Mouse (Mus musculus) heart, embryonic 12.5 days (tissue): ENCODE data around the gene Kncn. TPM values are rescaled to one million over a fixed set of nuclear protein-coding genes. Genes with fewer than 3 reads are reported as not detected.
A peak's percentile ranks its signal among the peaks of the same experiment; 100 is the strongest.

Source experiments
- ATAC-seq: fragments of 200-750 bp; cut with Nextera tagmentation; 2 replicates; pipeline ENCODE4 v1.8.0; 2017; ENCODE audit warnings: moderate TSS enrichment, moderate library complexity; ENCODE audit not compliant: insufficient number of reproducible peaks, low FRiP score
- H3K27ac ChIP-seq: fragments of 300-500 bp; sonication (generic); 2 replicates; pipeline ENCODE4 v1.5.1; 2016; ENCODE audit warnings: mild to moderate bottlenecking, moderate library complexity; ENCODE audit not compliant: poor library complexity, severe bottlenecking
- H3K27me3 ChIP-seq: fragments of 300-500 bp; sonication (generic); replicated peaks from 2 replicates; pipeline ENCODE4 v1.6.1; 2016; ENCODE audit warnings: mild to moderate bottlenecking, moderate library complexity
- H3K36me3 ChIP-seq: fragments of 300-500 bp; sonication (generic); 2 replicates; pipeline ENCODE4 v1.6.1; 2016; ENCODE audit warnings: mild to moderate bottlenecking, moderate library complexity
- H3K4me1 ChIP-seq: fragments of 300-500 bp; sonication (generic); replicated peaks from 2 replicates; pipeline ENCODE4 v1.6.1; 2016; ENCODE audit warnings: mild to moderate bottlenecking
- H3K4me2 ChIP-seq: fragments of 300-500 bp; sonication (generic); 2 replicates; pipeline ENCODE4 v1.6.1; 2016; ENCODE audit warnings: mild to moderate bottlenecking, moderate library complexity
- H3K4me3 ChIP-seq: fragments of 300-500 bp; sonication (generic); 2 replicates; pipeline ENCODE4 v1.5.1; 2016; ENCODE audit warnings: mild to moderate bottlenecking
- H3K9ac ChIP-seq: fragments of 300-500 bp; sonication (generic); 2 replicates; pipeline ENCODE4 v1.6.1; 2016; ENCODE audit warnings: mild to moderate bottlenecking, moderate library complexity
- H3K9me3 ChIP-seq: fragments of 300-500 bp; sonication (generic); replicated peaks from 2 replicates; pipeline ENCODE4 v1.6.1; 2016; ENCODE audit warnings: mild to moderate bottlenecking, moderate library complexity
- WGBS: fragments of 180-500 bp; shearing (Covaris S2); methylation state at CpG from one replicate; pipeline ENCODE4 v1.1.7; 2016; 5-methylcytosine and 5-hydroxymethylcytosine counted together
- polyA plus RNA-seq: library from polyadenylated mRNA; unstranded; fragments of >200 nt; fragmentation: Nextera tagmentation; extraction: Ambion mirVana; gene quantifications from 2 replicates; pipeline ENCODE4 v1.2.1, GENCODE M21; 2016

Kncn gene
- polyA plus RNA-seq, 1 experiment from 2014 or later = not detected

DNA sequence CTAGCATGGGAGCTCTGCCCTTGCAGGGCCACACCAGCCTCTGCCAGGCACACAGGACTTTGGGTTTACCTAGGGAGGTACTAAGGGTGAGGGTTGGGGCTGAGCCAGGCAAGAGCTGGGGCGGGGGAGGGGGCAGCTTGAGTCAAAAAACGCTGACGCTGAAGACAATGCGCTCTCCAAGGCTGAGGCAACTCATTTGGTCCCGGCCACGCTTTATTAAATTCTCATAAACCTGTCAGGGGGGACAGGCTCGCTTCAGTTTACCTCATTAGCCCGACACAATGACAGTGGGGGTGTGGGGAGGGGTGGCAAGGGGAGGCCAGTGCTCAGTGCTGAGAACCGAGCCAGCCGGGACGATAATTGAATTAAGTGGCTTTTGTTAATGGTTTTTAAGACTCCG is 20.2 kb downstream of the Kncn start:
- WGBS = 13% methylated on average over 12 of the region's 12 CpGs
- Histone ChIP-seq H3K9me3 (no peaks in the 10 kb centered on the region), H3K27me3 (peaks cover 96% of the 10 kb centered on the region), H3K9ac (no peak overlapping the region), H3K4me3 (no peak overlapping the region), H3K27ac (no peak overlapping the region), H3K36me3 (no peaks in the 10 kb centered on the region), H3K4me1 (0 out of 2 replicates have a peak, but pooled peaks cover 2% of the 10 kb centered on the region), H3K4me2 (no peak overlapping the region)
- no peak for ATAC-seq

DNA sequence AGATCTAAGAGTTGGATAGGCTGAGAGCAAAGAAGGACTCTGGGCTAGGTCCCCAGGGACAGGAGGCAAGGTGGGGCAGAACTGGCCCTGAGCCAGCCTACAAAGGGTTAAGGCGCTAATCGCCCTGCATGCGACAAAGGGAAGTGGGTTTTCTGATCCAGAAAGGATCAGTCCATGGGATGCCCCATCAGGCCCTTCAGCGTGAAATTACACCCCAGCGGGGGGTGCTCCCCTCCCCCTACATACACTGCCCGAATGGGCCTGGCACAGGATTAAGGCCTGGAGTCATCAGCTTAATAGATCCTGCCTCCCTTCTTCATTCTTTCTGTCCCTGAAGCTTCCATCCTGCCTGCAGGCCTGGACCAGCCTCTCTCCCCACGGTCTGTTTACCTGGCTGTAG is 21.5 kb downstream of the Kncn start:
- H3K4me1 ChIP-seq = 0 out of 2 replicates have a peak, but pooled peaks cover 2% of the 10 kb centered on the region
- H3K4me3 ChIP-seq = no peak overlapping the region
- no peaks in the 10 kb centered on the region for H3K9me3 ChIP-seq
- H3K36me3 ChIP-seq = no peaks in the 10 kb centered on the region
- no peak for ATAC-seq
- H3K4me2 ChIP-seq = no peak overlapping the region
- peaks cover 87% of the 10 kb centered on the region for H3K27me3 ChIP-seq
- no peak overlapping the region for H3K9ac ChIP-seq
- no peak overlapping the region for H3K27ac ChIP-seq
- 10% methylated on average over 7 of the region's 7 CpGs for WGBS

DNA sequence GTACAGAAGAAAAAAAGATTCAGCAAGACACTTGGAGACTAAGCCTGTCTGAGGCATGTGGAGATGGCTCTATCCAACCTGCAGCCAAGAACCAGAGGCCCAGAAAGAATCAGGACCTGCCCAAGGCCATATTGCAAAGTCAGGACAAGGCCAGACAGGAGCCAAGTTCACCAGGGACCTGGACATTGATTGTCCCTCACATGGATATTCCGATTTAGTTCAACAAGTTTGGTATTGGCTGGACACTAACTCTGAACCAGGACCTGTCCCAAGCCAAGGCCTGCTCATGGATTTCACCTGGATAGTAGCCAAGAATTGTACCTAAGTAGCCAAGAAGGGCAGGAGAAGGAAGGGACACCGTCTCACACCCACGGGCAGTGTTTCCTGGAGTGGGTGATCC is 22.6 kb downstream of the Kncn start:
- WGBS = 76% methylated on average over 3 of the region's 3 CpGs
- Histone ChIP-seq H3K27ac (no peak overlapping the region), H3K9ac (no peak overlapping the region), H3K36me3 (no peaks in the 10 kb centered on the region), H3K4me3 (no peak overlapping the region), H3K9me3 (no peaks in the 10 kb centered on the region), H3K4me1 (0 out of 2 replicates have a peak, but pooled peaks cover 2% of the 10 kb centered on the region), H3K27me3 (peaks cover 88% of the 10 kb centered on the region), H3K4me2 (no peak overlapping the region)
- no peak for ATAC-seq

DNA sequence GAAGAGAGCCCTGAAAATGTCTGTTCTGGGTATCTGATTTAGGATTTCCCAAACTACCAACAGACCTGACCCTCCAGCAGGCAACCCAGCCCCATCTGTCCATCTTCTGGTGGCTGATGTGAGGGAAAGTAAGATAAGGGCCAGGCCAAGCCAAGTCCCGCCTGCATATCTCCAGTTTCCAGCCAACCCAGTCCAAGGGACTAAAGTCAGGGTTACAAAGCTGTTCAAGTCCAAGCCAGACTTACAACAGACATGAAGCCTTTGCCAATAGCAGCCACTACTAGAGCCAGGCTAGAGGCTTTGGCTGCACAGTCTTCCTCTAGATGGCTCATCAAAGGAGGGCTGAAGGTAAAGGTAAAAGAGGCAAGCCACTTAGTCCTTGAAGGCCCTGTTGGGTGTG is 23.8 kb downstream of the Kncn start:
- Histone ChIP-seq H3K4me1 (0 out of 2 replicates have a peak, but pooled peaks cover 2% of the 10 kb centered on the region), H3K36me3 (no peaks in the 10 kb centered on the region), H3K9me3 (no peaks in the 10 kb centered on the region), H3K27me3 (peaks cover 89% of the 10 kb centered on the region), H3K9ac (no peak overlapping the region), H3K4me2 (no peak overlapping the region), H3K4me3 (no peak overlapping the region), H3K27ac (no peak overlapping the region)
- 23% methylated on average over 1 of the region's 1 CpGs for WGBS
- no peak for ATAC-seq

DNA sequence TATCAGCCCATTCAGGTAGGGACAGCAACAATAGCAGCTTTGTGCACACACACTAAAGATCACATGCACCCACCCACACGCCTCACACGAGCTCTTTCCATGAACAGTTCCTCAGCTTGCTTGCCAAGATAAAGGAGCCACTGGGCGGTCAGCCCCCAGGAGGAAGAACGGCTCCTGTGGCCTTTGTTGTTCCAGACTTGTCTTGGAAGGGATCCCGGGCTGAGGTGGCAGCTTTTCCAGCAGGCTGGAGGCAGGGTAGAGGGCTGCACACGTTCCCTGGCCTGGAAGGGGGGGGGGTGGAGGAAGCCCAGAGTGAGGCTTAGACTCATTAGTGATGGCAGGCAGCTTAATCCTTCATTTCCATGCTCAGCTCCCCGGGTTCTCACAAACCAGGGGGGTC is 24.4 kb downstream of the Kncn start:
- Histone ChIP-seq H3K27ac (no peak overlapping the region), H3K9ac (no peak overlapping the region), H3K4me2 (no peak overlapping the region), H3K27me3 (peaks cover 89% of the 10 kb centered on the region), H3K9me3 (no peaks in the 10 kb centered on the region), H3K36me3 (no peaks in the 10 kb centered on the region), H3K4me1 (0 out of 2 replicates have a peak, but pooled peaks cover 2% of the 10 kb centered on the region), H3K4me3 (no peak overlapping the region)
- 11% methylated on average over 7 of the region's 7 CpGs for whole genome bisulfite sequencing
- peak; percentile 73 for ATAC-seq

DNA sequence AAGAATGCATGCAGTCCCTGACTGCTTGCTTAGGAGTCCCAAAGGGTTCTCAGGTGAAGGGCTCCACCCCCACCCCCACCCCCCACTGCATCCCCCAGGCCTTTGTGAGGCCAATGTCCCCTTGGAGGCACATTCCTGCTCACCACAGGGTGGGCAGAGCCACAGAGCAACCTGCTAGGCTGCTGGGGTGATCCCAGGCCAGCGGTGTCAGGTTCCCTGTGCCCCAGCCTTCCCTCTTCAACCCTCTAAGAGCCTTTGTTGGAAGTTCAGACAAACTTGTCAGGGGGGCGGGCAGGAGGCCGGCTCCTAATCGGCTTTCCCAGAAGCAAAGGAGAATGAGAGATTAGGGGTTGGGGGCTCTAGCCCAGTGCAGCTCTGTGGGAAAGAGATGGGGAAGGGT is 27.4 kb downstream of the Kncn start:
- no peak overlapping the region for H3K4me2 ChIP-seq
- 8% methylated on average over 4 of the region's 4 CpGs for WGBS
- no peak overlapping the region for H3K4me3 ChIP-seq
- H3K27me3 ChIP-seq = peaks cover 77% of the 10 kb centered on the region
- no peak overlapping the region for H3K27ac ChIP-seq
- H3K36me3 ChIP-seq = no peaks in the 10 kb centered on the region
- H3K9ac ChIP-seq = no peak overlapping the region
- H3K4me1 ChIP-seq = 0 out of 2 replicates have a peak, but pooled peaks cover 2% of the 10 kb centered on the region
- H3K9me3 ChIP-seq = no peaks in the 10 kb centered on the region
- ATAC-seq = no peak

DNA sequence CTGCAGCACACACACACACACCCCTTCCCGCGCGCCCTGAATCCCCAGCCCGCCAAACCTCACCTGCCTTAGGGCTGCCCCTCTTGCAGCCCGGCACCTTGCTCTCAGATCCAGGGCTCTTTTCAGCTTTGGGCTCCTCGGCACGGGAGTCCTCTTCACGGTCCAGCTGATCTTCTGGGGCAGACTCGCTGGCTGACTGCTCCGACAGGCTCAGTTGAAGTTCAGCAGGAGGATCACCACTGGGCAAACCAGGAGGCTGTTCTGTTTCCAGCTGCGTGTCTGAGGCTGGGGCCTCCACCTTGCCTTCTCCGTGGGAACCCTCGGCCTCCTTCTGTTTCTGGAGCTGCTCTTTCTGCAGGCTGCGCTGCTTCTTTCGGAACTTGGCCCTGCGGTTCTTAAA is 35.7 kb downstream of the Kncn start:
- no peak overlapping the region for H3K4me2 ChIP-seq
- WGBS = 78% methylated on average over 16 of the region's 16 CpGs
- peaks cover 88% of the 10 kb centered on the region for H3K27me3 ChIP-seq
- H3K27ac ChIP-seq = no peak overlapping the region
- no peak for ATAC-seq
- H3K4me1 ChIP-seq = no peaks in the 10 kb centered on the region
- no peaks in the 10 kb centered on the region for H3K9me3 ChIP-seq
- no peaks in the 10 kb centered on the region for H3K36me3 ChIP-seq
- H3K4me3 ChIP-seq = no peak overlapping the region
- no peak overlapping the region for H3K9ac ChIP-seq

DNA sequence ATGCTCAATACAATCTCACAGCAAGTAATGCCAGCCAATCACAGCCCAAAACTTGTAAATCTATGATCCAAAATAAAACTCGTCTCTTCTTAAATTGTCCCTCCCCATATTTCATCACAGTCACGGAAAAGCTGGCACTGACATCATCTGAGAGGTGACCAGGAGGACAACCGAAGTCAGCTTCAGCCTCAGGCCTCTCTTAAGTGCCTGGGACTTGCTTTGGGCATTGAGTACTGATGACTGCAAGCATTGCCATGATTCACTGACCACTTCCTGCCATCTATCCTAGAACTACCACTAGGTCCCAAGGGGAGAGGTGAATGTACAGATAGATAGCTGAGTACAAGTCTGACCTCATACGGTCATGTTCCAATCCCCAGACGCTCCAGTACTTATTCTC is 38.5 kb downstream of the Kncn start:
- no peaks in the 10 kb centered on the region for H3K9me3 ChIP-seq
- no peak overlapping the region for H3K4me2 ChIP-seq
- no peak for ATAC-seq
- no peaks in the 10 kb centered on the region for H3K4me1 ChIP-seq
- no peak overlapping the region for H3K27ac ChIP-seq
- H3K9ac ChIP-seq = no peak overlapping the region
- H3K27me3 ChIP-seq = peaks cover 91% of the 10 kb centered on the region
- H3K4me3 ChIP-seq = no peak overlapping the region
- H3K36me3 ChIP-seq = no peaks in the 10 kb centered on the region
- 72% methylated on average over 5 of the region's 5 CpGs for WGBS

DNA sequence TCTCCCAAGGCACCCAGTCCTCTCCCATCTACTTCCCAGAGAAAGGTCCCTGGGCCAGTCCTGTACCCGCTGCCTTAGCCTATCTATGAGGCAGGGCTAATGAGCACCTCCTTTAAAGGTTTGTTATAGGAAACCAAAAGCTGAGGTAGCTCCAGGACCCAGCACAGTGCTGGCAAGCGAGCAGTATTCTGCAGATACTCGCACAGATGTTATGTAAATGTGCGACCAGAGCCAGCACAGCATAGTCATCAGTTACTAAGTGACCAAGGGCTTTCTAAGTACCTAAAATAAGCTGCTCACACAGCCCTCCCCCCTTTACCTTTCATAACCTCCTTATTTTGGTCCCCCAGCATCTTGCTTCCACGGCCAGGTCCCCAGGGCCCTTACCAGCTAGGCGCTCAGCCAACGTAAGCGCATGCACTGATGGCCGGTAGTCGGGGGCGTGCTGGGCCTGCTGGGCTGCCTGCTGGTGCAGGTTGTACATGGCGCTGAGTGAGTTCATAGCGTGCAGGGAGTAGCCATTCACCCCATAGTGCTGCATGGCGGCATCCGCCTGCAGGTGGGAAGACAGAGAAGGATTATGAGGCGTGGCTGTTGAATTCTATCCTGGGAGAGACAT is 39.2 kb downstream of the Kncn start:
- no peaks in the 10 kb centered on the region for H3K36me3 ChIP-seq
- no peaks in the 10 kb centered on the region for H3K4me1 ChIP-seq
- H3K9me3 ChIP-seq = no peaks in the 10 kb centered on the region
- WGBS = 64% methylated on average over 16 of the region's 16 CpGs
- peaks cover 91% of the 10 kb centered on the region for H3K27me3 ChIP-seq
- no peak for ATAC-seq
- no peak overlapping the region for H3K9ac ChIP-seq
- no peak overlapping the region for H3K4me2 ChIP-seq
- H3K4me3 ChIP-seq = no peak overlapping the region
- no peak overlapping the region for H3K27ac ChIP-seq

DNA sequence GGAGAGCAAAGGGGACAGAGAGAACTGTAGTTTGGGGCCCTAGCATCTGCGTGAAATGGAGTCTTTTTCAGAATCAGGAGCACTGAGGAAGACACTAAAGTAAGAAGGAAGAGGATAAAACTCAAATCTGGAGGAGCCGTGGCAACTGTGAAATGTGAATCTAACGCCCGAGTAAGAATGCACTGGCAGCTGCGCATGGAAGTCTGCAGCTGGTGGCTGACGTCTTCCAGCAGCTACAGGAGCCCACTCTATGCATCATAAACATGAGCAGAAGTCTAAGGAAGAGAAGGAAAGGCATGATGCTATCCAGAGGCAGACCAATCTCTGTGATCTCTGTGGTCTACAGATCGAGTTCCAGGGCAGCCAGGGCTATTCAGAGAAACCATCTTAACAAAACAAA is 43.4 kb downstream of the Kncn start:
- no peaks in the 10 kb centered on the region for H3K36me3 ChIP-seq
- 47% methylated on average over 7 of the region's 7 CpGs for WGBS
- H3K4me2 ChIP-seq = no peak overlapping the region
- no peaks in the 10 kb centered on the region for H3K9me3 ChIP-seq
- H3K27ac ChIP-seq = no peak overlapping the region
- no peak overlapping the region for H3K4me3 ChIP-seq
- no peaks in the 10 kb centered on the region for H3K4me1 ChIP-seq
- H3K9ac ChIP-seq = no peak overlapping the region
- no peak for ATAC-seq
- peaks cover 95% of the 10 kb centered on the region for H3K27me3 ChIP-seq

DNA sequence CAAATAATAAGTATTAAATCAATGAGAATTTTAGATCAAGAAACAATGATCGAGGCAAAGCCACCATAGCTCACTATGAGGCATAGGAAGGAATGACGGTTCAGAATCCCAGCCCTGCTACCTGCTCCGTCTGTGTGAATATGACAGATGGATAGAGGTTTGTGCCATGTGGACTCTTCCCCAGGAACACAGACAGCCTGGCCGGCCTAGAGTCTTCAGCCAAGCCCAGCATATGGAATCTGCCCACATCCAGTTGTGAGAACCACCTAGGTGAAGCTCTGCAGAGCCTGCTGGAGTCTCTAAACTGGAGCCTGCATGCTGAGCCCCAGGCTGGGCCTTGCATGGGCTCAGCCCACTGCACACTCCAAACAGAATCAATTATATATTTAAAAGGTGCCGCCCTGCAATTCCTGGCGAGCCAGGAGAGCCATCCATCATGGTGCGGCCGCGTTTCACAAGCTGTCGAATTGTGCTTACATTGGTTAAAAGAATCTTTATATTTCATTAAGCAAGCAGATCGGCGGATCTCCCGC is 47.4 kb downstream of the Kncn start:
- Histone ChIP-seq H3K9me3 (no peaks in the 10 kb centered on the region), H3K4me2 (no peak overlapping the region), H3K4me3 (no peak overlapping the region), H3K9ac (no peak overlapping the region), H3K27me3 (peaks cover 99% of the 10 kb centered on the region), H3K36me3 (no peaks in the 10 kb centered on the region), H3K27ac (no peak overlapping the region), H3K4me1 (peaks cover 9% of the 10 kb centered on the region; the same call in 1 of the 2 replicates)
- 49% methylated on average over 13 of the region's 13 CpGs for WGBS
- ATAC-seq = no peak
